Mouse (Mus musculus): ENCODE results near the gene Sertad4. TPM values are rescaled to one million over a fixed set of nuclear protein-coding genes. Genes with fewer than 3 reads are reported as not detected.

Sertad4 gene
- polyA plus RNA-seq (2014; fragmentation: Illumina TruSeq; extraction: RNeasy Lipid Tissue Mini Kit (QIAGEN cat#74804); ENCODE audit: low read depth, low replicate concordance), result 2.2 TPM

DNA sequence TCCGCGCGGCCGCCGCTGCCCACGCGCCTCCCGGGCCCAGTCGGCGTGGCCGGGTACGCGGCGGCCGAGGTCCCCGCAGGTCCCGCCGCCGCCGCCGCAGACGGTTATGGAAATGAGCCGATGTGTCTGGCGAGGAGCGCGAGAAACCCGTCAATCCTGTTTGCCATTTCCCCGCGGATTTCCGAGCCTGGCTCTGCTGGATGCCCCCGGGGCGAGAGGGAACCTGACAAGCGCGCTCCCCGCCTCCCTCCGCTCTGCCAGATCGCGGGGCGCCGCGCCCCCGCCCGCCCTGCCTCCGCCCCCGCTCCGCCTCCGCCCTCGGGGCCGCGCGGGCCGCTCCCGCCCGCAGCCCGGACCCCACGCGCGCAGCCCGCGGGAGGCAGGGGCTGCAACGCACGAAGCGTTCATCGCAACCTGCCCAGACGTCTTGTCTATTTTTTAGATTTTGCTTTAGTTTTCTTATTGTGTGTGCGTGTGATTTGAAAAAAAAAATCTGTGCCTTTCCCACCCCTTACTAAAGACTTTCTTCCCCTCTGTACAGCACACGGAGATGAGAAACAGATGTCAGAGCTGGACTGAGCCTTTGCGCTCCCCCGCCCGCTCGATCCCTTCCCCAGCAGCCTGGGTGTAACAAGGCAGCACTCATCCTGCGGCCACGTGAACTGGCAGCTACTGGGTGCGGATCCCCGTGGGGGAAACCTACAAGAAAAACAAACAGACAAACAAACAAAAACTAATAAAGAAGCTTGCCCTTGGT is at the start of gene Sertad4:
Sertad4 (minus strand) TSS at position 283 of the 757 bp plus-strand sequence.

Other genes with a start within 250 kb of the Sertad4 start
- 0.84 TPM for gene Hhat, start 84.5 kb downstream of the Sertad4 start, polyA plus RNA-seq (2014; fragmentation: Illumina TruSeq; extraction: RNeasy Lipid Tissue Mini Kit (QIAGEN cat#74804); ENCODE audit: low read depth, low replicate concordance)
- gene Syt14, start 180.0 kb upstream of the Sertad4 start, polyA plus RNA-seq (2014; fragmentation: Illumina TruSeq; extraction: RNeasy Lipid Tissue Mini Kit (QIAGEN cat#74804); ENCODE audit: low read depth, low replicate concordance), result 5.0 TPM

Measured in testis, adult 10 weeks (tissue).